Mouse (Mus musculus): ENCODE measurements around the gene E130114P18Rik.

E130114P18Rik gene

GRCm38 (mm10) chr4:97776388-97777080 is 1.3 kb downstream of the E130114P18Rik start:
- peak; percentile 45 for DNase-seq (ENCODE audit: extremely low spot score)

- no peak for DNase-seq (ENCODE audit: extremely low spot score)
Measured at GRCm38 (mm10) chr4:97775494-97776265, 2.2 kb downstream of the E130114P18Rik start.

DNA sequence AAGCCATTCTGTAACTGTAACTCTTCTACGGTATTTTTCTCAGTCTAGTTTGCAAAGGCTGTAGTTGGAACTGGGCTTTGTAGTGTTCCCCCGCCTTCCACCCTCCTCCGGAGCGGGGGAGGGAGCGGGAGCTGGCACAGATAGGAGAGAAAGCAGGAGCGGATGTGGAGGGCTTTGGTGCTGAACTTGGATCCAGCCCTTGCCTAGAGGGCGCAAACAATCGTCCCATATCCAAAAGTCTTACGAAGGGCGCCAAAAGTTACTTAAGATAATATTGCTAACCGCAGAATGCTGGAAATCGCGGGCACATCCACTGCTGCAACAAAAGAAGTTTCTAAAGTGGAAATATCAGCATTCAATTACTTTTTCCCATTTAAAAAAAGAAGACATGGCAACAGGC is 2.8 kb downstream of the E130114P18Rik start:
- DNase-seq (ENCODE audit: extremely low spot score): peak; percentile 69

DNA sequence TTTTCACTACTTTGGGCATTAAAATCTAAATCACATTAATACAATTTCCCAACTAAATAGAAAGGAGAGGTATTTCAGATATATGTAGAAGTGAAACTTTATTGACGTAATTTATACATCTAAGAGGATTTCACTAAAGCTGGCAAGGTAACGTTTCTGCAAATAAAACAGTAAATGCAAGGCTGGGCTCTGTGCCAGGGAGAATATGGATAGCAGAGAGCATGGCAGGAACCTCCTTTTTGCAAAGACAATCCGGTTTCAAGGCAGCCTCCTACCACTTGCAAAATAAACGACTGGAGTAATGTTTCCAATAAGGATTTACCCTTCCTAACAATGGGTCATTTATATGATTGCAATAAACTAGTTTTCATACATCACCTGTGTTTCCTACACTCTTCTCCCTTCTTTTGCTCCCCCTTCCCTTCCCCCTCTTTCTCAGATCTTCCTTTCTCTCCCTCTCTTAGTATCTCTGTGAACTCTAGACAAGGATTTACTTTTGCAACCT is 3.4 kb downstream of the E130114P18Rik start:
- DNase-seq (ENCODE audit: extremely low spot score): no peak

DNA sequence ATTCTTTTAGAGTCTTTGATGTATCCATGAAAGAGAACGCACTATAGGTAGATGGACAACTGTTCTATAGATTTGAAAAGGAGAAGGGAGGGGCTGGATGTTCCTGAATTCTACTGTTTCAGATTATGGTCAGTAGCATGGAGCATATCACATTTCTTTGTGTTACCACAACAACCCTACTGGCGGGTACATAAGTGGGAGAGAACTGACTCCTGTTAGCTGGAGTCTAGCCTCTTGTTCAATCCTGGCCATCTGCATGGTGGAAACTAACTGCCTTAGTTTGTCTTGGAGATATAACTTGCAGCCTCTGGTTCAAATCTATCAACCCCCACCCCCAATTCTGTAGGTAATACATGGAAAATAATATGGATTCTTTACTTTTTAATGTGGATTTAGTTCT is 4.1 kb downstream of the E130114P18Rik start:
- no peak for DNase-seq (ENCODE audit: extremely low spot score)

DNA sequence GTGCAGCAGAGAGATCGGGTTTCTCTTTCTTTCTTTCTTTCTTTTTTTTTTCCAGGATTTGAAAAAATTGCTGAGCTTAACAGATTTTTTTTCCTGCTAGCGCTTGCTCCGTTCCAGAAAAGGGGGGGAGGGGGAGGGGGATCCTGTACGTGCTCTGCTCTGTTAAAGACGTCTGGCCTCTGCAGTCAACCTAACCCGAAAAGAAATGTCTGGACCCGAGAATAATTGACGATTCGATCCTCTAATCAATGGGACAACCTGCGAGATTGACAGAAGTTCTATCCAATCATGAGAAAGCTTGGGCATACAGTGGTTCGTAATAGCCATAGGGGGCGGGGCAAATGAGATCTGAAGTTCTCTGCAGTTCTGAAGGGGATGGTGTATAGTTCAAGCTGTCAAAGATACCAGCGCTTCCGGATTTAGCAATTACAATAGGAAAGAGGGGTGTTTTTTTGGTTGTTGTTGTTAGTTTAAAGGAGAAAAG is 4.7 kb downstream of the E130114P18Rik start:
- peak; percentile 91 for DNase-seq (ENCODE audit: extremely low spot score)

- no peak for DNase-seq (ENCODE audit: extremely low spot score)
Measured at GRCm38 (mm10) chr4:97772641-97773040, 5.2 kb downstream of the E130114P18Rik start, which contains the start of gene Nfia. Nfia (plus strand) TSS chr4:97772734.

DNA sequence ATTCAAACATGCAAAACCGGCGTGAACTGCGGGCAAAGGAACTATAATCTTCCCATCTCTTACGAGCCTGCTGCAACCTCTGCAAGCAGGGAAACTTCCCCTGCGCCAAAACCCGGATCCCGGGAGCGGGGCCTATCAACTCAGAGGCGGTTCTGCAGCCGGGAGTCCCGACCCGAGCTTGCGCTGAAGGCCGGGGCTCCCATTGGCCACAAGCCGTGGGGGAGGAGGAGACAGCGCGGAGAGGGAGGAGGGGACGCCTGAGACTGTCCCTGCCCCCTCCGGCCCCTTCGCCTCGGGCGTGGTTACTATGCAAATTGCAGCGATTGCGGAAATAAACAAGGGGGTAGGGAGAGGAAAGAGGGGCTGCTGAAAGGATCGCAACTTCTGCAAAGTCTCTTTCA is 5.8 kb downstream of the E130114P18Rik start:
- DNase-seq (ENCODE audit: extremely low spot score): peak; percentile 96

DNA sequence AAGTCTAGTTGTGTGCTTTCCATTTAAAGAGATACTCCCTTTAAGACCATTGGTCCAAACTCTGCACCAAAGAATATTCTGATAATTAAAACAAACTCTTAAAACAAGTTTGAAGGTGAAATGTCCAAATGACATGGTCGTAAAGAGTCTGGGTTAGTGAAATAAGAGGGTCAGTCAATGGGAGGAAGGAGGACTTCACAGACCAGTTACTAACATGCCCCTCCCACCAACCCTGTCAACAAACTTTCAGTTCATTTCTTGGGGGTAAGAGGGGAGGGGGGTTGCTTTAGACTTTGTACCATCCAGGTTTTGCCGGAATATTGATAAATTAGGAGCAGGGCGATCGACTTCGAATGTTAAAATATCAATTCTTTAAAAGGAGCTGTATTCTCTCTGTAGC is 6.5 kb downstream of the E130114P18Rik start:
- no peak for DNase-seq (ENCODE audit: extremely low spot score)

GRCm38 (mm10) chr4:97769861-97770260 is 8.0 kb downstream of the E130114P18Rik start:
- DNase-seq (ENCODE audit: extremely low spot score): no peak

GRCm38 (mm10) chr4:97767516-97767915 is 10.4 kb downstream of the E130114P18Rik start:
- no peak for DNase-seq (ENCODE audit: extremely low spot score)

- DNase-seq (ENCODE audit: extremely low spot score): no peak
Measured at GRCm38 (mm10) chr4:97767025-97767424, 10.9 kb downstream of the E130114P18Rik start.

GRCm38 (mm10) chr4:97766100-97766499 is 11.8 kb downstream of the E130114P18Rik start:
- DNase-seq (ENCODE audit: extremely low spot score): no peak

DNA sequence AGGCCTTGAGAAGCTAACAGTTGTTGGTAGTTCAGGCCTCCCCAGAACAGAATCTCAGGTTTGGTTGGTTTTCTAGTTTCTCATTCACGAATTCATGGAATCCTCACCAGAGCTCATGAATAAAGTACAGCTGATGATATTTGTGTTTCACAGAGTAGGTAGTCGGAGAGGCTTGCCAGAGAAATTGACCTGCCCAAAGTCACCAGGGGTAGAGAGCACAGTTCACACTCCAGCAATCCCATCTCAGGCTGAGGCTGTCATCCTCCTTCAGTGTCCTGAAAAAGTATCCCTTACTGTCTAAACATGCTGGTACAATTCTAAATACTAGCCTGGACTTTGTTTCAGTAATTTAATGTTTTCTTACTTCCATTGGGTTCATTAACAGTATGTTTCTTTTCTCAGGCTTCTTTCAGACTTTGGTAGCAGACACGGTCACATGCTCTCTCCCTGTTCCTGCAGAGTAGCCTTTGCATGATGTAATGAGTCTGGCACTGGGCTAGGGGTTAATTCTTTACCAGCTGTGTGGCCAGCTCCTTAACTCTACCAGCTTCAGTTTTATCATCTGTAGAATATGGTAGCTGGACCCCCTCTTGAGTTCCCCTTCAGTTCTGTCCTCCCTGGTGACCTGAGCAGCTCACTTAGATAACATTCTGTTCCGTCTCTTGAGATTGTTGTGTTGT is 12.4 kb downstream of the E130114P18Rik start:
- DNase-seq (ENCODE audit: extremely low spot score): no peak

GRCm38 (mm10) chr4:97764616-97765015 is 13.3 kb downstream of the E130114P18Rik start:
- DNase-seq (ENCODE audit: extremely low spot score): no peak

GRCm38 (mm10) chr4:97758661-97759060 is 19.2 kb downstream of the E130114P18Rik start:
- DNase-seq (ENCODE audit: extremely low spot score): no peak

DNA sequence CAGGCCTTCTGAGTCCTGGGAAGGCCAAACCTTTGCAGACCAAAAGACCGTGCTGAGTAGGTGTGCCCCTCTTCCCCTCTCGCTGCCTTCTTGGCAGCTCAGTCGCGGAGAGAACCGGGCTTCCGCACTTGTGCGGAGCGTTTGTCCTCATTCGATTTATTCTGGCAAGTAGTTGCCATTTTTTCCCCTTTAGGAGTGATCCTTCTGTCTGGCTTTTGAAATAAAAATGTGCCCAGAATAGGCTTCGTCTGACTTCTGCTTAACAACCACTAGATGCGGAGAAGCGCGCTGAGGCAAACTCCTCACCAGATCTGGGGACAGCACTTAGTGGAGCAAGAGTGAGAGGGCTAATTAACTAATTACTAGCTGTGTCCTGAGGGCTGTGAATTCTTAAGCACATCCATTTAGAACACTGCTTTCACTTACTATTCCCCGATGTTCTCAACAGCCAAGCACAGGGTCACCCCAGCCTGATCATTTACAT is 19.9 kb downstream of the E130114P18Rik start:
- DNase-seq (ENCODE audit: extremely low spot score): peak; percentile 60

DNA sequence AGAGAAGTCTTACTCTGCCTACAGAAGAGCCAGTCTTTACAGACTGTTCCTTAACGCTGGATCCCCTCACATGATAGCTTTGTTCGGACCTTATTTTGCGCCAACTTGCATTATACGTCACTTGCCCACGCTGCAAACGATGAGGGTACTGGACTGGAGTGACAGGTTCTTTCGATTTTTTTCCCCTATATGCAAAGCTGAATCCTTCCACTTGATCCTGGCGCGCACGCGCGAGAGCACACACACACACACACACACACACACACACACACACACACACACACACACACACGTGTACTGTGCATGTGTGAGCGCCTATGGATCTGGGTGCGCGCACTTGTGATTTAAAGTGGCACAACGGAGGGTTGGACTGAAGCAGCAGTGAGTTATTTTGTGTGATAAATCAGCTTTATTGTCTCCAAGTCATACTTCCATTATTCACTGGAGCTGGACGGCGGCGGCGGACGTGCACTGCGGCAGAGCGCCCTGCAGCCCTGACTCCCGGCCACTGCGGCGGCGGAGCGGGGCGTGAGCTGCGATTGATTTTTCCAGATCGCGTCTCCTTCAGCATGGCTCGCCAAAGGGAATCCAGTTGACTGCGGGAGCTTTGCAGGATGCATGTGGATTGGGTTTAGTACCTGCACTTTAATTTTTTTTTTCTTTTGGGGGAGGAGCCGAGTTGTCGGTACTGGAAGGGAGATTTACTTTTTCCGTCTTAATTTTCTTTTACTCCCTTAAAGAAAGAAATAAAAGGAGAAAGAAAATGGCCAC is 20.5 kb downstream of the E130114P18Rik start:
- DNase-seq (ENCODE audit: extremely low spot score): peak; percentile 78

DNA sequence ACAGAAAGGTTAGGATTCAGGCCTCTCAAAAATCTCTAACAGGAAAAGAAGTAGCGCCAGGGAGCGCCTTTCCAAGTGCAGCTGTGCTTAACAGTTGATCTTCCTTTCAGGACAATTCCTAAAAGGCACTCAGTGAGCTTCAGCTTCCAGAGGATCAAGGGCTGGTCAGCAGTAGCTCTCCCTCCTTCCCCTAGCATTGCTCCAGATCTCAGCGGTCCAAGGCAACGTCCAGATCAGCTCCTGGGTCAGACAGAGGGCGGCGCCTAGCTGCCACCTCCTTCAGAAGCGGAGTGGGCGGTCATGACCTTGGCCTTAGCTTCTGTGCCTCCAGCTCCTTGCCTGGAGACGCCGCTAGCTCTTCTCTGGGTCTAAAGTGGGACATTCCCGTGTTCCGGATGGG is 23.6 kb downstream of the E130114P18Rik start:
- peak; percentile 50 for DNase-seq (ENCODE audit: extremely low spot score)

GRCm38 (mm10) chr4:97753521-97753920 is 24.4 kb downstream of the E130114P18Rik start:
- DNase-seq (ENCODE audit: extremely low spot score): no peak
